Mouse (Mus musculus): ENCODE results near the gene Hmcn2. TPM values are rescaled to one million over a fixed set of nuclear protein-coding genes. Genes with fewer than 3 reads are reported as not detected.
A peak's percentile ranks its signal among the peaks of the same experiment; 100 is the strongest.

The Hmcn2 gene
- polyA plus RNA-seq, 1 experiment from 2014 or later, result 0.30 TPM

GRCm38 (mm10) chr2:31471611-31472010, 157.4 kb downstream of the Hmcn2 start:
- H3K9me3 ChIP-seq (ENCODE audit: control insufficient read depth, low read length), result no peaks in the 10 kb centered on the region
- peaks cover 26% of the 10 kb centered on the region for H3K27me3 ChIP-seq (replicated peaks; ENCODE audit: control insufficient read depth, insufficient read depth, low read length)
- peaks cover 11% of the 10 kb centered on the region for H3K4me1 ChIP-seq (ENCODE audit: control insufficient read depth, insufficient read depth, low read depth, low read length)
- H3K27ac ChIP-seq (ENCODE audit: low read depth, low read length), result no peak overlapping the region
- WGBS, result 43% methylated on average over 6 of the region's 6 CpGs
- no peak overlapping the region for H3K9ac ChIP-seq (ENCODE audit: low read depth, low read length)
- H3K4me3 ChIP-seq (ENCODE audit: low read length), result no peak overlapping the region
- no peak for ATAC-seq
- H3K36me3 ChIP-seq (ENCODE audit: control insufficient read depth, insufficient read depth, low read length), result no peaks in the 10 kb centered on the region
- H3K4me2 ChIP-seq (ENCODE audit: low read length), result no peak overlapping the region

- no peaks in the 10 kb centered on the region for H3K9me3 ChIP-seq (ENCODE audit: control insufficient read depth, low read length)
- no peaks in the 10 kb centered on the region for H3K36me3 ChIP-seq (ENCODE audit: control insufficient read depth, insufficient read depth, low read length)
- H3K9ac ChIP-seq (ENCODE audit: low read depth, low read length), result no peak overlapping the region
- H3K4me3 ChIP-seq (ENCODE audit: low read length), result no peak overlapping the region
- peaks cover 11% of the 10 kb centered on the region for H3K4me1 ChIP-seq (ENCODE audit: control insufficient read depth, insufficient read depth, low read depth, low read length)
- H3K27ac ChIP-seq (ENCODE audit: low read depth, low read length), result no peak overlapping the region
- H3K4me2 ChIP-seq (ENCODE audit: low read length), result no peak overlapping the region
- peaks cover 26% of the 10 kb centered on the region for H3K27me3 ChIP-seq (replicated peaks; ENCODE audit: control insufficient read depth, insufficient read depth, low read length)
- ATAC-seq, result no peak
- 47% methylated on average over 10 of the region's 10 CpGs for WGBS
These were observed 158.3 kb downstream of the Hmcn2 start for GRCm38 (mm10) chr2:31472406-31473065.

GRCm38 (mm10) chr2:31473941-31474340, 159.7 kb downstream of the Hmcn2 start:
- H3K27me3 ChIP-seq (replicated peaks; ENCODE audit: control insufficient read depth, insufficient read depth, low read length), result peaks cover 21% of the 10 kb centered on the region
- 65% methylated on average over 4 of the region's 4 CpGs for WGBS
- no peak overlapping the region for H3K4me3 ChIP-seq (ENCODE audit: low read length)
- H3K27ac ChIP-seq (ENCODE audit: low read depth, low read length), result no peak overlapping the region
- no peaks in the 10 kb centered on the region for H3K36me3 ChIP-seq (ENCODE audit: control insufficient read depth, insufficient read depth, low read length)
- no peak overlapping the region for H3K4me2 ChIP-seq (ENCODE audit: low read length)
- H3K4me1 ChIP-seq (ENCODE audit: control insufficient read depth, insufficient read depth, low read depth, low read length), result peaks cover 11% of the 10 kb centered on the region
- no peaks in the 10 kb centered on the region for H3K9me3 ChIP-seq (ENCODE audit: control insufficient read depth, low read length)
- H3K9ac ChIP-seq (ENCODE audit: low read depth, low read length), result no peak overlapping the region
- ATAC-seq, result no peak

GRCm38 (mm10) chr2:31474686-31475085, 160.5 kb downstream of the Hmcn2 start:
- no peak overlapping the region for H3K9ac ChIP-seq (ENCODE audit: low read depth, low read length)
- H3K36me3 ChIP-seq (ENCODE audit: control insufficient read depth, insufficient read depth, low read length), result no peaks in the 10 kb centered on the region
- H3K27ac ChIP-seq (ENCODE audit: low read depth, low read length), result no peak overlapping the region
- peaks cover 24% of the 10 kb centered on the region for H3K27me3 ChIP-seq (replicated peaks; ENCODE audit: control insufficient read depth, insufficient read depth, low read length)
- WGBS, result 37% methylated on average over 5 of the region's 5 CpGs
- peaks cover 9% of the 10 kb centered on the region for H3K4me1 ChIP-seq (ENCODE audit: control insufficient read depth, insufficient read depth, low read depth, low read length)
- no peak overlapping the region for H3K4me3 ChIP-seq (ENCODE audit: low read length)
- H3K9me3 ChIP-seq (ENCODE audit: control insufficient read depth, low read length), result no peaks in the 10 kb centered on the region
- no peak overlapping the region for H3K4me2 ChIP-seq (ENCODE audit: low read length)
- ATAC-seq, result no peak

- Histone ChIP-seq H3K9me3 (ENCODE audit: control insufficient read depth, low read length) (no peaks in the 10 kb centered on the region), H3K9ac (ENCODE audit: low read depth, low read length) (no peak overlapping the region), H3K4me3 (ENCODE audit: low read length) (no peak overlapping the region), H3K4me1 (ENCODE audit: control insufficient read depth, insufficient read depth, low read depth, low read length) (no peaks in the 10 kb centered on the region), H3K27me3 (replicated peaks; ENCODE audit: control insufficient read depth, insufficient read depth, low read length) (peaks cover 12% of the 10 kb centered on the region), H3K4me2 (ENCODE audit: low read length) (no peak overlapping the region), H3K36me3 (ENCODE audit: control insufficient read depth, insufficient read depth, low read length) (no peaks in the 10 kb centered on the region), H3K27ac (ENCODE audit: low read depth, low read length) (no peak overlapping the region)
- no peak for ATAC-seq
- WGBS, result 64% methylated on average over 10 of the region's 10 CpGs
These were observed 162.0 kb downstream of the Hmcn2 start for GRCm38 (mm10) chr2:31476107-31476820.

GRCm38 (mm10) chr2:31477234-31478161, 163.3 kb downstream of the Hmcn2 start:
- WGBS, result 81% methylated on average over 12 of the region's 12 CpGs
- ATAC-seq, result no peak

GRCm38 (mm10) chr2:31482914-31483575, 168.8 kb downstream of the Hmcn2 start:
- WGBS, result 26% methylated on average over 8 of the region's 8 CpGs
- Histone ChIP-seq H3K9ac (ENCODE audit: low read depth, low read length) (no peak overlapping the region), H3K4me3 (ENCODE audit: low read length) (no peak overlapping the region), H3K27me3 (replicated peaks; ENCODE audit: control insufficient read depth, insufficient read depth, low read length) (peaks cover 68% of the 10 kb centered on the region), H3K4me1 (ENCODE audit: control insufficient read depth, insufficient read depth, low read depth, low read length) (no peaks in the 10 kb centered on the region), H3K27ac (ENCODE audit: low read depth, low read length) (no peak overlapping the region), H3K4me2 (ENCODE audit: low read length) (no peak overlapping the region), H3K36me3 (ENCODE audit: control insufficient read depth, insufficient read depth, low read length) (no peaks in the 10 kb centered on the region), H3K9me3 (ENCODE audit: control insufficient read depth, low read length) (no peaks in the 10 kb centered on the region)
- ATAC-seq, result peak; percentile 92

More at GRCm38 (mm10) chr2:31477234-31478161, 163.3 kb downstream of the Hmcn2 start:
- Histone ChIP-seq H3K4me1 (ENCODE audit: control insufficient read depth, insufficient read depth, low read depth, low read length) (no peaks in the 10 kb centered on the region), H3K9ac (ENCODE audit: low read depth, low read length) (no peak overlapping the region), H3K4me2 (ENCODE audit: low read length) (no peak overlapping the region), H3K27me3 (replicated peaks; ENCODE audit: control insufficient read depth, insufficient read depth, low read length) (peaks cover 20% of the 10 kb centered on the region), H3K36me3 (ENCODE audit: control insufficient read depth, insufficient read depth, low read length) (no peaks in the 10 kb centered on the region), H3K4me3 (ENCODE audit: low read length) (no peak overlapping the region), H3K27ac (ENCODE audit: low read depth, low read length) (no peak overlapping the region), H3K9me3 (ENCODE audit: control insufficient read depth, low read length) (no peaks in the 10 kb centered on the region)

- no peaks in the 10 kb centered on the region for H3K9me3 ChIP-seq (ENCODE audit: control insufficient read depth, low read length)
- H3K27me3 ChIP-seq (replicated peaks; ENCODE audit: control insufficient read depth, insufficient read depth, low read length), result peaks cover 64% of the 10 kb centered on the region
- no peak overlapping the region for H3K27ac ChIP-seq (ENCODE audit: low read depth, low read length)
- no peaks in the 10 kb centered on the region; the same call in 1 of the 2 replicates for H3K4me1 ChIP-seq (ENCODE audit: control insufficient read depth, insufficient read depth, low read depth, low read length)
- no peak overlapping the region for H3K4me3 ChIP-seq (ENCODE audit: low read length)
- H3K9ac ChIP-seq (ENCODE audit: low read depth, low read length), result no peak overlapping the region
- no peaks in the 10 kb centered on the region for H3K36me3 ChIP-seq (ENCODE audit: control insufficient read depth, insufficient read depth, low read length)
- peak; percentile 41; the same call in 1 of the 2 replicates for ATAC-seq
- no peak overlapping the region for H3K4me2 ChIP-seq (ENCODE audit: low read length)
- 21% methylated on average over 5 of the region's 5 CpGs for WGBS
These were observed 170.0 kb downstream of the Hmcn2 start for GRCm38 (mm10) chr2:31484187-31484586.
